Mouse (Mus musculus) liver, embryonic 14.5 days (tissue): ENCODE results near the gene Vash2.

Source experiments
- CTCF ChIP-seq: IDR thresholded peaks from 2 replicates; pipeline ENCODE4 v1.5.1; 2016; ENCODE audit warnings: antibody characterized with exemption, low read depth, control low read depth
- EP300 ChIP-seq: IDR thresholded peaks from 2 replicates; pipeline ENCODE4 v1.6.1; 2016; ENCODE audit warnings: antibody characterized with exemption, low read depth

- no peak for TF ChIP-seq CTCF
- no peak for TF ChIP-seq EP300
Measured at GRCm38 (mm10) chr1:190981412-190981811, 2.3 kb upstream of the Vash2 start.
